Mouse (Mus musculus) G1E (cell line): ENCODE measurements at regions not wholly inside any gene's neighbourhood (a gene's known extent, or its start where the extent isn't known, plus 50 kb on each side); places are given as distances from the start of the nearest gene placed in this dataset.

ENCODE experiments used
- CTCF ChIP-seq: IDR thresholded peaks from 2 replicates; pipeline ENCODE4 v1.5.1; 2012; ENCODE audit warnings: low read depth, low read length, inconsistent platforms, mixed read lengths
- GATA2 ChIP-seq: IDR thresholded peaks from 2 replicates; pipeline ENCODE4 v1.6.1; 2012; ENCODE audit warnings: low read depth, low read length, inconsistent platforms, borderline replicate concordance
- POLR2AphosphoS5 ChIP-seq: IDR thresholded peaks from 2 replicates; pipeline ENCODE4 v1.6.1; 2012; ENCODE audit warnings: low read depth, low read length, inconsistent platforms; ENCODE audit not compliant: insufficient replicate concordance
- TAL1 ChIP-seq: conservative IDR thresholded peaks from 2 replicates; pipeline ENCODE4 v1.6.1; 2012; ENCODE audit warnings: low read depth, low read length, inconsistent platforms, mixed read lengths

DNA sequence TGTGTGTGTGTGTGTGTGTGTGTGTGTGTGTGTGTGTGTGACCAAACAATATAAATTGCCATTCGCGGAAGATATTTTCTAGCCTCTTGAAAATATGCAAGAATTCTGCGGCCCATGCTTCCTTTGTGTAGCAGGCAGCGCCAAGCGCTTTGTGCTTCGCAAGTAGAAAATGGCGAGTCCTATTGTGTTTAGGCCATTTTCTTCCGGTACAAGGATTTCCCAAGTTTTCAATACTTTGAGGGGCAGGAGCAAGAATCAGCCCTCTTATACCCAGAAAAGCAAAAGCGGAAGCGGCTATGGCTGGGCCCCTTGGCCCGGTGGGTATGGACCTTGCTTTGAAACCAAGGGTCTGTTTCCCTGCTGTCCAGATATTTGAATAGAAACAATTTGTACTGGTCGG, 157.4 kb upstream of the Cypt12 start:
- TF ChIP-seq TAL1 (no peak), CTCF (no peak), GATA2 (no peak), POLR2AphosphoS5 (no peak)
